Mouse (Mus musculus): ENCODE results near the gene Fv1.

- TF ChIP-seq CTCF (IDR thresholded peaks at IDR 0.05; ENCODE audit: borderline replicate concordance, insufficient read depth, low read length) (no peak), POLR2A (IDR thresholded peaks at IDR 0.05; ENCODE audit: low read depth, low read length) (no peak)
These were observed 27.6 kb downstream of the Fv1 start for GRCm38 (mm10) chr4:147896411-147896810.
